ENCODE assay signal across 8 mouse cellular contexts in the genomic region with DNA sequence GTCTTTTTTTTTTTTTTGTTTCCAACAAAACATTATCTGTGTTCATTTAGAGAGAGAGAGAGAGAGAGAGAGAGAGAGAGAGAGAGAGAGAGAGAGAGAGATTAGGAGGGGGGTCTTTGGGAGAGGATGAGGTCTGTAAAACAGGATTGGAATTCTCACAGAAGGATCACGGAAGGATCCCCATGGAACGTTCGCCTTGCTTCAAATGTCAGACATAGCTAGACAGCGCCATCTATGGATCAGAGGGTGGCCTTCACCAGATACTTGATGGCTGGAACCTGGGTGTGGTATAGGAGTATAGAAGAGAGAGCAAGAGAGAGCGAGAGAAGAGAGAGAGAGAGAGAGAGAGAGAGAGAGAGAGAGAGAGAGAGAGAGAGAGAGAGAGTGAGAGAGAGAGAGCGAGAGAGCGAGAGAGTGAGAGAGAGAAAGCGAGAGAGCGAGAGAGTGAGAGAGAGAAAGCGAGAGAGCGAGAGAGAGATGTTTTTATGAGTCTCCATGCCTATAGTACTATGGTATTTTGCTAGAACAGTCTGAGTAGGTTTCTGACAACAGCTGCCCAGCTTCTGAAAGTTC. TPM values are rescaled to one million over a fixed set of nuclear protein-coding genes. Genes with fewer than 3 reads are reported as not detected.
DNase-seq lines count a peak whose midpoint lies in the region; ATAC-seq and TF ChIP-seq lines count a peak whose summit lies in the region.

No protein-coding gene starts in this region.

- H3K36me3 ChIP-seq in intestine, embryonic 14.5 days (ENCODE audit: control insufficient read depth, insufficient read depth, low read length) = no peaks in the 10 kb centered on the region
- no peaks in the 10 kb centered on the region for H3K36me3 ChIP-seq in midbrain, embryonic 10.5 days
- peaks cover 16% of the 10 kb centered on the region for H3K36me3 ChIP-seq in small intestine, adult 2 months (ENCODE audit: control insufficient read depth, insufficient read depth, low read length)

- no peak overlapping the region for H3K4me3 ChIP-seq in intestine, embryonic 14.5 days (ENCODE audit: low read depth, low read length)
- H3K4me3 ChIP-seq in midbrain, embryonic 10.5 days = no peak overlapping the region
- H3K4me3 ChIP-seq in small intestine, adult 2 months (ENCODE audit: low read depth, low read length) = no peak overlapping the region

- peak; percentile 63 for DNase-seq in heart, adult 8-10 months (ENCODE audit: low spot score)
- DNase-seq in heart, postnatal 25 days (ENCODE audit: low spot score) = no peak
- DNase-seq in brain, embryonic 14.5 days (ENCODE audit: low read depth) = peak; percentile 92
- peak; percentile 36 for DNase-seq in fibroblast of lung, adult 2 months (ENCODE audit: low read depth)
- DNase-seq in intestine, embryonic 14.5 days (ENCODE audit: low spot score) = peak; percentile 86
- peak; percentile 53 to 80 for DNase-seq in left cerebral cortex, postnatal 25 days (ENCODE audit: low spot score in 2 of 2)
- DNase-seq in midbrain, embryonic 10.5 days (ENCODE audit: low spot score) = peak; percentile 68

- TF ChIP-seq POLR2A in brain, embryonic 14.5 days (IDR thresholded peaks at IDR 0.05; ENCODE audit: borderline replicate concordance, extremely low read depth, insufficient read depth, insufficient read length, poor library complexity, severe bottlenecking) = no peak
- no peak for TF ChIP-seq POLR2A in small intestine, adult 2 months (IDR thresholded peaks at IDR 0.05; ENCODE audit: low read depth, low read length)

- ATAC-seq in intestine, embryonic 14.5 days (replicated peaks; ENCODE audit: low FRiP score, low TSS enrichment, low read depth) = no peak

- no peak overlapping the region for H3K9ac ChIP-seq in intestine, embryonic 14.5 days (ENCODE audit: low read length)

- intact Hi-C loops in heart, postnatal 25 days (cut with DNase I) = loop anchor here (1.0 to 5.0 kb wide), 2 partner anchors 60 to 244 kb away; no protein-coding TSS in a partner anchor
- intact Hi-C loops in left cerebral cortex, postnatal 25 days (cut with DNase I) = loop anchor here (1.0 kb wide), 1 partner anchor 244 kb away; no protein-coding TSS in a partner anchor

- H3K4me2 ChIP-seq in intestine, embryonic 14.5 days (ENCODE audit: low read length) = no peak overlapping the region

- H3K9me3 ChIP-seq in intestine, embryonic 14.5 days (ENCODE audit: control insufficient read depth, low read length) = no peaks in the 10 kb centered on the region
- H3K9me3 ChIP-seq in midbrain, embryonic 10.5 days (replicated peaks) = no peaks in the 10 kb centered on the region

- no peaks in the 10 kb centered on the region for H3K4me1 ChIP-seq in intestine, embryonic 14.5 days (replicated peaks; ENCODE audit: control insufficient read depth, insufficient read depth, low read length)
- H3K4me1 ChIP-seq in midbrain, embryonic 10.5 days = 0 out of 2 replicates have a peak, but pooled peaks cover 2% of the 10 kb centered on the region
- peaks cover 10% of the 10 kb centered on the region; the same call in 1 of the 2 replicates for H3K4me1 ChIP-seq in small intestine, adult 2 months (ENCODE audit: control insufficient read depth, insufficient read depth, insufficient read length, low read length)

- 22% methylated on average over 10 of the region's 11 CpGs for WGBS in intestine, embryonic 14.5 days
- 27% methylated on average over 11 of the region's 11 CpGs for WGBS in midbrain, embryonic 10.5 days
- 24% methylated on average over 11 of the region's 11 CpGs for WGBS in small intestine, adult 2 months

- no peak overlapping the region for H3K27ac ChIP-seq in intestine, embryonic 14.5 days (ENCODE audit: low read depth)
- H3K27ac ChIP-seq in midbrain, embryonic 10.5 days (replicated peaks) = no peak overlapping the region
- H3K27ac ChIP-seq in small intestine, adult 2 months (ENCODE audit: insufficient read depth, low read depth, low read length) = no peak overlapping the region

- TF ChIP-seq CTCF in brain, embryonic 14.5 days (IDR thresholded peaks at IDR 0.05; ENCODE audit: borderline replicate concordance, extremely low read depth, insufficient read depth, insufficient read length) = peak; percentile 90
- TF ChIP-seq CTCF in small intestine, adult 2 months (IDR thresholded peaks at IDR 0.05; ENCODE audit: extremely low read depth, insufficient read length, insufficient replicate concordance, low read depth, low read length) = peak; percentile 68; the same call in 1 of the 2 replicates

- H3K27me3 ChIP-seq in intestine, embryonic 14.5 days (replicated peaks; ENCODE audit: control insufficient read depth, insufficient read depth, low read length) = no peaks in the 10 kb centered on the region
- peaks cover 15% of the 10 kb centered on the region for H3K27me3 ChIP-seq in midbrain, embryonic 10.5 days (ENCODE audit: low read depth, poor library complexity, severe bottlenecking)
- no peaks in the 10 kb centered on the region for H3K27me3 ChIP-seq in small intestine, adult 2 months (ENCODE audit: control insufficient read depth, insufficient read depth, low read length)

RNA-seq across cellular contexts. Expression of a gene that starts 6.3 kb away (rescaled TPM):
- total RNA-seq in heart, adult 8-10 months (2022) = not detected
- total RNA-seq in heart, postnatal 25 days (2021) = not detected
- polyA plus RNA-seq in brain, embryonic 14.5 days (2012; rRNA removed) = 0.19 and 0.26 TPM in 2 replicates
- 6.9 and 12.3 TPM in 2 replicates for polyA plus RNA-seq in intestine, embryonic 14.5 days (2014; fragmentation: Nextera tagmentation; extraction: Ambion mirVana)
- not detected for total RNA-seq in left cerebral cortex, postnatal 25 days (2021)
- polyA plus RNA-seq in midbrain, embryonic 10.5 days (2016; fragmentation: Nextera tagmentation; extraction: Ambion mirVana) = not detected in 2 replicates
- 2,388 and 5,196 TPM in 2 replicates for polyA plus RNA-seq in small intestine, adult 2 months (2012; rRNA removed)

RNA-seq across cellular contexts. Expression of a gene that starts 11.4 kb away (rescaled TPM):
- not detected for total RNA-seq in heart, adult 8-10 months (2022)
- not detected for total RNA-seq in heart, postnatal 25 days (2021)
- 0.23 TPM in 1 of 2 replicates, not detected in the other for polyA plus RNA-seq in brain, embryonic 14.5 days (2012; rRNA removed)
- 6.8 and 12.2 TPM in 2 replicates for polyA plus RNA-seq in intestine, embryonic 14.5 days (2014; fragmentation: Nextera tagmentation; extraction: Ambion mirVana)
- total RNA-seq in left cerebral cortex, postnatal 25 days (2021) = 1 to 10 TPM; 1.2 to 1.6 TPM
- polyA plus RNA-seq in midbrain, embryonic 10.5 days (2016; fragmentation: Nextera tagmentation; extraction: Ambion mirVana) = not detected in 2 replicates
- polyA plus RNA-seq in small intestine, adult 2 months (2012; rRNA removed) = 1,107 and 4,906 TPM in 2 replicates

RNA-seq across cellular contexts. Expression of a gene that starts 18.5 kb away (rescaled TPM):
- total RNA-seq in heart, adult 8-10 months (2022) = not detected
- total RNA-seq in heart, postnatal 25 days (2021) = not detected
- 3.0 and 4.5 TPM in 2 replicates for polyA plus RNA-seq in brain, embryonic 14.5 days (2012; rRNA removed)
- polyA plus RNA-seq in intestine, embryonic 14.5 days (2014; fragmentation: Nextera tagmentation; extraction: Ambion mirVana) = 204 and 281 TPM in 2 replicates
- not detected for total RNA-seq in left cerebral cortex, postnatal 25 days (2021)
- polyA plus RNA-seq in midbrain, embryonic 10.5 days (2016; fragmentation: Nextera tagmentation; extraction: Ambion mirVana) = 0.65 and 1.2 TPM in 2 replicates
- polyA plus RNA-seq in small intestine, adult 2 months (2012; rRNA removed) = 3,178 and 15,923 TPM in 2 replicates

RNA-seq across cellular contexts. Expression of a gene that starts 21.6 kb away (rescaled TPM):
- not detected for total RNA-seq in heart, adult 8-10 months (2022)
- not detected for total RNA-seq in heart, postnatal 25 days (2021)
- not detected in 2 replicates for polyA plus RNA-seq in brain, embryonic 14.5 days (2012; rRNA removed)
- not detected in 2 replicates for polyA plus RNA-seq in intestine, embryonic 14.5 days (2014; fragmentation: Nextera tagmentation; extraction: Ambion mirVana)
- total RNA-seq in left cerebral cortex, postnatal 25 days (2021) = not detected
- polyA plus RNA-seq in midbrain, embryonic 10.5 days (2016; fragmentation: Nextera tagmentation; extraction: Ambion mirVana) = not detected in 2 replicates
- polyA plus RNA-seq in small intestine, adult 2 months (2012; rRNA removed) = 0.88 and 1.1 TPM in 2 replicates

RNA-seq across cellular contexts. Expression of a gene that starts 26.0 kb away (rescaled TPM):
- 10 to 100 TPM; 18.3 to 25.1 (median 20.9) TPM for total RNA-seq in heart, adult 8-10 months (2022)
- total RNA-seq in heart, postnatal 25 days (2021) = 10 to 100 TPM; 18.5 to 19.4 TPM
- 37.3 and 39.1 TPM in 2 replicates for polyA plus RNA-seq in brain, embryonic 14.5 days (2012; rRNA removed)
- 68.3 and 70.2 TPM in 2 replicates for polyA plus RNA-seq in intestine, embryonic 14.5 days (2014; fragmentation: Nextera tagmentation; extraction: Ambion mirVana)
- total RNA-seq in left cerebral cortex, postnatal 25 days (2021) = 10 to 100 TPM; 31.9 to 34.1 TPM
- polyA plus RNA-seq in midbrain, embryonic 10.5 days (2016; fragmentation: Nextera tagmentation; extraction: Ambion mirVana) = 62.6 and 69.2 TPM in 2 replicates
- polyA plus RNA-seq in small intestine, adult 2 months (2012; rRNA removed) = 6.4 and 11.2 TPM in 2 replicates

Comparison
In these comparisons a context has a peak if more than half of its experiments do, and no peak if none do; other contexts are left out.
1. RNA of a gene that starts 6.3 kb away (polyA plus RNA-seq): 2,388 to 5,196 TPM in small intestine, adult 2 months; 6.9 to 12.3 TPM in intestine, embryonic 14.5 days, 0.19 to 0.26 TPM in brain, embryonic 14.5 days and not detected in midbrain, embryonic 10.5 days; every median in the first group is over 100 times any median in the second.
2. RNA of a gene that starts 11.4 kb away (polyA plus RNA-seq): 1,107 to 4,906 TPM in small intestine, adult 2 months; 6.8 to 12.2 TPM in intestine, embryonic 14.5 days, 0.23 TPM in brain, embryonic 14.5 days and not detected in midbrain, embryonic 10.5 days; every median in the first group is over 10 times any median in the second.
3. RNA of a gene that starts 18.5 kb away (polyA plus RNA-seq): 3,178 to 15,923 TPM in small intestine, adult 2 months and 204 to 281 TPM in intestine, embryonic 14.5 days; 3.0 to 4.5 TPM in brain, embryonic 14.5 days and 0.65 to 1.2 TPM in midbrain, embryonic 10.5 days; every median in the first group is over 10 times any median in the second.